Comparison of ENCODE assay signal across 8 mouse cellular contexts in the genomic region with DNA sequence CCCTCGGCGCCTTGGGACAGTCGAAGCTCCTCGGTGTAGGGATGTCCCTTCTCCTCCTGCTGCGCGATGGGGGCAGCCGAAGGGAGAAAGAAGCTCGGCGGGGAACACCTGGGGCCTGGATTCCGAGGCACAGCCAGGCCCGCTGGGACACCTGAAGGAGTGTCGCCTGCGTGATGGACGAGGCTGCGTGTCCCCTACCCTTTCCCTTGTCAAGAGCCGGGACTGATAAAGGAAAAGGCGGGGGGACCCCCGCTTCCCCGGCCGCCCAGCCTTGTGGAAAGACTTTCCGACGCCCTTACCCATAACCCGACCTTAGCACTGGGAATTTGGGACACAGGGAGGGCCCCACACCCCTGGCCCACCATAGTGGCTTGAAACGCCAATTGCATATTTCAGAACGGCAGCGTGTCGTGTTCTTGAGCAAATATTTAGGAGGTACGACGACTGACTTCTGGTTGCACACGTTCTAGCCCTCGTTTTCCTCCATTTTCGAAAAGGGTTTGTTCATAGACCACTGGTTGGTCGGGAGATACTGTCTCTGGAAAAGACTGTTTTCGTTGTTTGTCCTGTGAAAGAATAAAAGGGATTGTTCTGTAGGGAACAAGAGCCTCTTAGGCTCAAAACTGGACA. TPM values are rescaled to one million over a fixed set of nuclear protein-coding genes. Genes with fewer than 3 reads are reported as not detected.
DNase-seq lines count a peak whose midpoint lies in the region; ATAC-seq lines count a peak whose summit lies in the region.

No protein-coding gene starts in this region.

- no peak for ATAC-seq in kidney, embryonic 14.5 days (ENCODE audit: low FRiP score, low TSS enrichment)
- ATAC-seq in embryonic facial prominence, embryonic 14.5 days (ENCODE audit: low read depth): no peak
- peak; percentile 43; the same call in 1 of the 2 replicates for ATAC-seq in intestine, embryonic 15.5 days
- 0 out of 2 replicates have a peak, but pooled peaks have one; percentile 1 for ATAC-seq in megakaryocyte progenitor cell, adult 5-6 weeks (replicated peaks; ENCODE audit: poor library complexity)

- H3K4me3 ChIP-seq in kidney, embryonic 14.5 days (ENCODE audit: low read length): peak overlapping the region; percentile 77
- peak overlapping the region; percentile 80 for H3K4me3 ChIP-seq in embryonic facial prominence, embryonic 14.5 days (ENCODE audit: low read depth, low read length)
- H3K4me3 ChIP-seq in intestine, embryonic 15.5 days (replicated peaks): peak overlapping the region; percentile 69

- peak overlapping the region; percentile 93 for H3K27ac ChIP-seq in kidney, embryonic 14.5 days (ENCODE audit: low read depth, low read length)
- H3K27ac ChIP-seq in embryonic facial prominence, embryonic 14.5 days (replicated peaks; ENCODE audit: low read depth, low read length): peak overlapping the region; percentile 83
- peak overlapping the region; percentile 92 for H3K27ac ChIP-seq in intestine, embryonic 15.5 days

- no peaks in the 10 kb centered on the region; the same call in 1 of the 2 replicates for H3K36me3 ChIP-seq in kidney, embryonic 14.5 days (ENCODE audit: control insufficient read depth, insufficient read depth, low read length)
- H3K36me3 ChIP-seq in embryonic facial prominence, embryonic 14.5 days (ENCODE audit: control insufficient read depth, insufficient read depth, low read length): no peaks in the 10 kb centered on the region
- no peaks in the 10 kb centered on the region for H3K36me3 ChIP-seq in intestine, embryonic 15.5 days

- WGBS in kidney, embryonic 14.5 days: under 1% methylated on average over 32 of the region's 34 CpGs
- under 1% methylated on average over 29 of the region's 34 CpGs for WGBS in embryonic facial prominence, embryonic 14.5 days
- under 1% methylated on average over 31 of the region's 34 CpGs for WGBS in intestine, embryonic 15.5 days

- no peak for DNase-seq in kidney, postnatal 4 days
- DNase-seq in Muller cell, postnatal 12 days (ENCODE audit: inconsistent ontology term): peak; percentile 42
- peak; percentile 27 for DNase-seq in embryonic facial prominence, embryonic 14.5 days (ENCODE audit: low spot score)
- no peak for DNase-seq in urinary bladder, adult 2 months (ENCODE audit: low spot score)
- no peak for DNase-seq in thymus, postnatal 10 days (ENCODE audit: low spot score in 2 of 2)

- no peaks in the 10 kb centered on the region for H3K9me3 ChIP-seq in kidney, embryonic 14.5 days (ENCODE audit: control insufficient read depth, low read length)
- no peaks in the 10 kb centered on the region for H3K9me3 ChIP-seq in embryonic facial prominence, embryonic 14.5 days (ENCODE audit: control insufficient read depth, low read length)
- H3K9me3 ChIP-seq in intestine, embryonic 15.5 days: no peaks in the 10 kb centered on the region

- H3K4me2 ChIP-seq in kidney, embryonic 14.5 days (replicated peaks; ENCODE audit: low read depth, low read length): peak overlapping the region; percentile 41
- H3K4me2 ChIP-seq in embryonic facial prominence, embryonic 14.5 days (ENCODE audit: low read depth, low read length): peak overlapping the region; percentile 65
- H3K4me2 ChIP-seq in intestine, embryonic 15.5 days (replicated peaks): peak overlapping the region; percentile 78

- no peaks in the 10 kb centered on the region for H3K27me3 ChIP-seq in kidney, embryonic 14.5 days (ENCODE audit: control insufficient read depth, insufficient read depth, low read length)
- no peaks in the 10 kb centered on the region for H3K27me3 ChIP-seq in embryonic facial prominence, embryonic 14.5 days (replicated peaks; ENCODE audit: control insufficient read depth, insufficient read depth, low read length)
- H3K27me3 ChIP-seq in intestine, embryonic 15.5 days (replicated peaks): no peaks in the 10 kb centered on the region

- H3K9ac ChIP-seq in kidney, embryonic 14.5 days (ENCODE audit: low read depth, low read length): peak overlapping the region; percentile 87
- peak overlapping the region; percentile 84 for H3K9ac ChIP-seq in embryonic facial prominence, embryonic 14.5 days (ENCODE audit: low read depth, low read length)
- peak overlapping the region; percentile 74 for H3K9ac ChIP-seq in intestine, embryonic 15.5 days

- H3K4me1 ChIP-seq in kidney, embryonic 14.5 days (ENCODE audit: control insufficient read depth, insufficient read depth, low read length): peaks cover 5% of the 10 kb centered on the region
- H3K4me1 ChIP-seq in embryonic facial prominence, embryonic 14.5 days (ENCODE audit: control insufficient read depth, insufficient read depth, low read length): peaks cover 14% of the 10 kb centered on the region
- peaks cover 6% of the 10 kb centered on the region for H3K4me1 ChIP-seq in intestine, embryonic 15.5 days (replicated peaks)

RNA-seq across cellular contexts. Expression of gene Npat, which starts 0.6 kb away (rescaled TPM):
- polyA plus RNA-seq in kidney, embryonic 14.5 days (2014; fragmentation: Nextera tagmentation; extraction: Ambion mirVana): 15.4 and 25.3 TPM in 2 replicates
- polyA plus RNA-seq in embryonic facial prominence, embryonic 14.5 days (2014; fragmentation: Nextera tagmentation; extraction: Ambion mirVana): 20.6 and 22.6 TPM in 2 replicates
- 12.1 and 15.0 TPM in 2 replicates for polyA plus RNA-seq in intestine, embryonic 15.5 days (2015; fragmentation: Nextera tagmentation; extraction: Ambion mirVana)
- 35.7 and 36.8 TPM in 2 replicates for total RNA-seq in megakaryocyte progenitor cell, adult 5-6 weeks (2015)
- total RNA-seq in megakaryocyte progenitor cell, adult 5-6 weeks (2017): 19.7 and 24.9 TPM in 2 replicates
- 7.0 and 7.6 TPM in 2 replicates for polyA plus RNA-seq in urinary bladder, adult 2 months (2012; rRNA removed)

RNA-seq across cellular contexts. Expression of gene Atm, which starts 0.9 kb away (rescaled TPM):
- polyA plus RNA-seq in kidney, embryonic 14.5 days (2014; fragmentation: Nextera tagmentation; extraction: Ambion mirVana): 24.9 and 26.1 TPM in 2 replicates
- polyA plus RNA-seq in embryonic facial prominence, embryonic 14.5 days (2014; fragmentation: Nextera tagmentation; extraction: Ambion mirVana): 10.9 and 12.8 TPM in 2 replicates
- 11.9 and 12.0 TPM in 2 replicates for polyA plus RNA-seq in intestine, embryonic 15.5 days (2015; fragmentation: Nextera tagmentation; extraction: Ambion mirVana)
- 32.2 and 42.4 TPM in 2 replicates for total RNA-seq in megakaryocyte progenitor cell, adult 5-6 weeks (2015)
- 33.6 and 54.9 TPM in 2 replicates for total RNA-seq in megakaryocyte progenitor cell, adult 5-6 weeks (2017)
- 8.6 and 12.0 TPM in 2 replicates for polyA plus RNA-seq in urinary bladder, adult 2 months (2012; rRNA removed)

Comparison
In these comparisons a context has a peak if more than half of its experiments do, and no peak if none do; other contexts are left out.
1. ATAC-seq: peak in intestine, embryonic 15.5 days (single experiment) and megakaryocyte progenitor cell, adult 5-6 weeks (single experiment); none in kidney, embryonic 14.5 days (single experiment) and embryonic facial prominence, embryonic 14.5 days (single experiment).
2. DNase-seq: peak in Muller cell, postnatal 12 days (single experiment) and embryonic facial prominence, embryonic 14.5 days (single experiment); none in kidney, postnatal 4 days (0 of 2), urinary bladder, adult 2 months (single experiment) and thymus, postnatal 10 days (0 of 2).
3. Peak in every context shown above with its lines, with median percentiles within 50 percentile points of each other: H3K27ac ChIP-seq, H3K4me2 ChIP-seq, H3K4me3 ChIP-seq and H3K9ac ChIP-seq.